Mouse (Mus musculus) limb, embryonic 11.5 days (tissue): ENCODE results near the gene Mogs. TPM values are rescaled to one million over a fixed set of nuclear protein-coding genes. Genes with fewer than 3 reads are reported as not detected.

Experiments used
- ATAC-seq: fragments of 200-750 bp; cut with Nextera tagmentation; 2 replicates; pipeline ENCODE4 v1.8.0; 2017; ENCODE audit warnings: low read depth; ENCODE audit not compliant: insufficient number of reproducible peaks, low FRiP score, low TSS enrichment
- DNase-seq: peaks from one replicate; pipeline ENCODE4 v3.0.0-alpha.2; 2015; ENCODE audit warnings: low spot score
- H3K27ac ChIP-seq: fragments of 300-500 bp; sonication (generic); replicated peaks from 2 replicates; pipeline ENCODE4 v1.5.1; 2014; ENCODE audit warnings: low read depth, mild to moderate bottlenecking, low read length
- H3K27me3 ChIP-seq: fragments of 300-500 bp; sonication (generic); 2 replicates; pipeline ENCODE4 v1.6.1; 2014; ENCODE audit warnings: mild to moderate bottlenecking, low read length, mixed read lengths; ENCODE audit not compliant: control insufficient read depth, insufficient read depth
- H3K36me3 ChIP-seq: fragments of 300-500 bp; sonication (generic); 2 replicates; pipeline ENCODE4 v1.6.1; 2014; ENCODE audit warnings: mild to moderate bottlenecking, low read length, moderate library complexity, mixed read lengths; ENCODE audit not compliant: control insufficient read depth, insufficient read depth
- H3K4me1 ChIP-seq: fragments of 300-500 bp; sonication (generic); 2 replicates; pipeline ENCODE4 v1.6.1; 2014; ENCODE audit warnings: low read length, mixed read lengths; ENCODE audit not compliant: control insufficient read depth, insufficient read depth
- H3K4me2 ChIP-seq: fragments of 300-500 bp; sonication (generic); 2 replicates; pipeline ENCODE4 v1.6.1; 2014; ENCODE audit warnings: low read depth, mild to moderate bottlenecking, moderate library complexity; ENCODE audit not compliant: severe bottlenecking
- H3K4me3 ChIP-seq: fragments of 300-500 bp; sonication (generic); 2 replicates; pipeline ENCODE4 v1.5.1; 2014; ENCODE audit warnings: low read depth, low read length
- H3K9ac ChIP-seq: fragments of 300-500 bp; sonication (generic); 2 replicates; pipeline ENCODE4 v1.6.1; 2014; ENCODE audit warnings: mild to moderate bottlenecking, low read length
- H3K9me3 ChIP-seq: fragments of 300-500 bp; sonication (generic); 2 replicates; pipeline ENCODE4 v1.6.1; 2016; ENCODE audit warnings: low read length; ENCODE audit not compliant: control insufficient read depth
- WGBS: fragments of 180-500 bp; shearing (Covaris S2); extraction: QIAGEN DNeasy Blood & Tissue Kit; methylation state at CpG from one replicate; pipeline ENCODE4 v1.1.7; 2014; 5-methylcytosine and 5-hydroxymethylcytosine counted together
- polyA plus RNA-seq: library from polyadenylated mRNA; unstranded; fragments of >200 nt; fragmentation: Nextera tagmentation; extraction: Ambion mirVana; gene quantifications from 2 replicates; pipeline ENCODE4 v1.2.1, GENCODE M21; 2014

The Mogs gene
- 34.7 and 42.1 TPM in 2 replicates for polyA plus RNA-seq

DNA sequence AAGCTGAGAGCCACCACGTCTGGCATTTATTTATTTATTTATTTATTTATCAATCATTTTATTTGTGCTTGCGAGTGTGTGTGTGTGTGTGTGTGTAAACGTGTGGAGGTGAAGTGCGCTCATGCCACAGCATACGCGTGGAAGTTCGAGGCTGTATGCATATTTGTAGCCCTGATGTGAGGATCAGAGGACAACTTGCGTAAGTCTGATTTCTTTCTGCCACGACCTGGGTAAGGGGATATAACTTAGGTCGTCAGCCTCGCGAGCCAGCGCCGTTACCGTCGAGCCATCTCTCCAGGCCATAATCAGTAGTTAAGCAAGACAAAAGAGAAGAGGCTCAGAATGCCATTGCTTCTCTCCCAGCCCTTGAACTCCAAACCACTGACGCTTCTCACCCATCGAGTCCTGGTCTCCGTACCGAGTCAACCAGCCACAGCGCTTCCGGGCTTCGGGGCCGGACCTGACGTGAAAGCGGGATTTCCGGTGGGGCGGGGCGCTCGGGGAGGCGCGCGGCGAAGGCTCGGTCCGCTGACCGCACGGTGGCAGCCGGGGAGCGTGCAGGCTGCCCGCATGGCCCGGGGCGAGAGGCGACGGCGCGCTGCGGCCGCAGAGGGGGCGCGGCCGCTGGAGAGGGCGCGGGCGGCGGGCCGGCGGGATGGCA lies at the start of gene Mogs:
Gene Mogs, plus strand, starts transcription at position 486 of the 661 bp plus-strand sequence.
- Histone ChIP-seq H3K36me3 (peaks cover 14% of the 10 kb centered on the region), H3K9me3 (no peaks in the 10 kb centered on the region), H3K27ac (peak within 1 kb of the TSS; percentile 70), H3K4me1 (peaks cover 12% of the 10 kb centered on the region; the same call in 1 of the 2 replicates), H3K27me3 (no peaks in the 10 kb centered on the region), H3K4me3 (peak within 1 kb of the TSS; percentile 86), H3K4me2 (peak within 1 kb of the TSS; percentile 89), H3K9ac (peak within 1 kb of the TSS; percentile 80)
- WGBS: under 1% methylated on average over 44 of the region's 58 CpGs
- peak; percentile 81 for ATAC-seq
- DNase-seq: peak; percentile 95

DNA sequence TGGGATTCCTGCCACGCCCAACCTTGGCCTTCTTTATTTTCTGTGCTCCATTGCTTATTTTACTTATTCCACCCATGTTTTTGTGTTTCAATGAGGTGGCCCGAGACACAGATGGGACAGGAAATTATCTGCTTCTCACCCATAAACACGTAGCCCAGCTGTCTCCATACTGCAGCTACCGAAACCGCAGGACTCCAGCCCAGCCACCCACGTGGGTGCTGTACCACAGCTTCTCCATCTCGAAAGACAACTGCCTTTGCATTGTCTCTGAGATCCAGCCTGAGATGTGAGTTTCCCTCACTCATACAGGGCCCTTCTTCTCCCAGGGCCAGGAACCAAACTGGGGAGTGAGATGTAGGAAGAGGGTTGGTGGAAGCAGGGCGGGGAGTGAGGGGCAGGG lies 49.3 kb upstream of the Mogs start:
- DNase-seq (no peak), ATAC-seq (no peak)
- 41% methylated on average over 8 of the region's 8 CpGs for WGBS
- Histone ChIP-seq H3K9ac (no peak overlapping the region), H3K27me3 (peaks cover 87% of the 10 kb centered on the region), H3K4me3 (no peak overlapping the region), H3K9me3 (no peaks in the 10 kb centered on the region), H3K4me1 (peaks cover 13% of the 10 kb centered on the region), H3K36me3 (no peaks in the 10 kb centered on the region), H3K4me2 (no peak overlapping the region), H3K27ac (no peak overlapping the region)

DNA sequence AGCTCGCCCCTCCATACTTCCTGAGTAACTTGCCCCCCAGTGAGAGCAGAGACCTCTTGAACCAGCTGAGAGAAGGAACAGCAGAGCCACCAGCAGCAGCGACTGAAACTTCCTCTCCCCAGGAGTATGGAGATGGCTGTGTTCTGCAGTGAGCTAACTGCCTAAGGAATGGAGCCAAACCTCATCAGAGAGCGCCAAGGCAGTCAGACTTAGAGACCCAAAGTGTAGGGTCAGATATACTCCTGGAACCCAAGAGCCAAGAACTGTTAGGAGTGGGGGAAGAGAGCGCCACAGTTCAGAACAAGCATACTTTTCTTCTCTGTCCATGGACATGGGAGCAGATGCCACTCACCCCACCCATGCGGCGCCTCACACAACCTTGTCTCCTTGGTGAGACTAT lies 48.9 kb upstream of the Mogs start:
- H3K9me3 ChIP-seq: no peaks in the 10 kb centered on the region
- no peak overlapping the region for H3K4me3 ChIP-seq
- peaks cover 17% of the 10 kb centered on the region for H3K4me1 ChIP-seq
- no peak for ATAC-seq
- WGBS: 25% methylated on average over 6 of the region's 6 CpGs
- no peak overlapping the region for H3K9ac ChIP-seq
- no peaks in the 10 kb centered on the region for H3K36me3 ChIP-seq
- H3K4me2 ChIP-seq: no peak overlapping the region
- peaks cover 89% of the 10 kb centered on the region for H3K27me3 ChIP-seq
- H3K27ac ChIP-seq: no peak overlapping the region
- no peak for DNase-seq

DNA sequence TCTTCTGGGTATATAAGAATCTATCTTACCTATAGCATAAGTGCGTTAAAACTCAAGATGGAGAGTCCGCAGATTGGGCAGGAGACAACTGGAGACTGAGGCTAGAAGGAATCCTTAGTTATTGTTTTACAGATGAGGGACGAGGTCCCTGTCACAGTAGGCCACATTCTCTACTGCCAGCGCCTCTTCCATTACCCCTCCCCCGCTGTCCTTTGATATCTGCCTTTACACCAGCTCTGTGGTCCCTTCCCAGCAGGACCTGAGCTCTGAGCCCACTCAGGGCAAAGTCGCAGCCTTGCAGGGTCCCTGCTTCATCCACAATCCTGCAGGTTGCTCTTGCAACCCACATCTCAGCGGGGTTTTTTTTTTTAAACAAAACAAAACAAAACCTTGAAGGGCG lies 47.1 kb upstream of the Mogs start:
- Histone ChIP-seq H3K4me2 (no peak overlapping the region), H3K27me3 (peaks cover 96% of the 10 kb centered on the region), H3K4me1 (peaks cover 19% of the 10 kb centered on the region), H3K9me3 (no peaks in the 10 kb centered on the region), H3K27ac (no peak overlapping the region), H3K36me3 (no peaks in the 10 kb centered on the region), H3K4me3 (no peak overlapping the region), H3K9ac (no peak overlapping the region)
- 4% methylated on average over 8 of the region's 8 CpGs for WGBS
- DNase-seq (no peak), ATAC-seq (no peak)

DNA sequence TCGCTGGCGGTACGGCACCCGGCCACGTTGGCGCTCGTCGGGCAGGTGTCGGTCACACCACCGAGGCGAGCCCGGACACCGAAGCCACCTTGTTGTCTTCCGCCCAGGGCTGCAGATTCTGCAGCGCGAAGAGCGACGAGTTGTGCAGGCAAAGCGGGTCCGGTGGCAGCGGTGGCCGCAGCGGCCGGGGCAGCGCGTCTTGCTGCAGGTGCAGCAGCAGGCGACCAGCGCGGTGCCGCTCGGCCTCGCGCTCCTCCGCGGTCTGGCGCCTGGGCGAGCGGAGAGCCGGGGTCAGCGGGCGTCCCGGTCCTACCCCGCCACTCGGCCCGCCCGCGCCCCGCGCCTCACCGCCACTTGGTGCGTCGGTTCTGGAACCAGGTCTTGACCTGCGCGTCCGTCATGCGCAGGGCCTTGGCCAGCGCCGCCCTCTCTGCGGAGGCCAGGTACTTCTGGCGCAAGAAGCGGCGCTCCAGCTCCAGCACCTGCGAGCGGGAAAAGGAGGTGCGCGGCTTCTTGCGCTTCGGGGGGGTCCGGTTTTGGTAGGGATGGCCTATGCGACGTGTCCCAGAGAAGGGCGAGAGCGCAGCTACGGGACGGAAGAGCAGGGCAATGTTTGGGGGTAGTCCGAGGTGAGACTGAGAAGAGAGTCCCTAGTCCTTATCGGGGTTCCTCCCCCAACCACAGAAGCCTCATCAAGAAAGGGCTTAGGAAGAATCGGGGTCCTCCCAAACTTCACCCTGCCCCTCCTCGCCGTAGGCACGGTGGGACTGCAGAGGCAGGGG lies 46.4 kb upstream of the Mogs start:
- Histone ChIP-seq H3K4me3 (peak overlapping the region; percentile 15; the same call in 1 of the 2 replicates), H3K9me3 (no peaks in the 10 kb centered on the region), H3K4me2 (peak overlapping the region; percentile 25; the same call in 1 of the 2 replicates), H3K4me1 (peaks cover 19% of the 10 kb centered on the region), H3K36me3 (no peaks in the 10 kb centered on the region), H3K27ac (no peak overlapping the region), H3K27me3 (peaks cover 95% of the 10 kb centered on the region), H3K9ac (no peak overlapping the region)
- WGBS: under 1% methylated on average over 74 of the region's 81 CpGs
- ATAC-seq (no peak), DNase-seq (peak; percentile 55)

DNA sequence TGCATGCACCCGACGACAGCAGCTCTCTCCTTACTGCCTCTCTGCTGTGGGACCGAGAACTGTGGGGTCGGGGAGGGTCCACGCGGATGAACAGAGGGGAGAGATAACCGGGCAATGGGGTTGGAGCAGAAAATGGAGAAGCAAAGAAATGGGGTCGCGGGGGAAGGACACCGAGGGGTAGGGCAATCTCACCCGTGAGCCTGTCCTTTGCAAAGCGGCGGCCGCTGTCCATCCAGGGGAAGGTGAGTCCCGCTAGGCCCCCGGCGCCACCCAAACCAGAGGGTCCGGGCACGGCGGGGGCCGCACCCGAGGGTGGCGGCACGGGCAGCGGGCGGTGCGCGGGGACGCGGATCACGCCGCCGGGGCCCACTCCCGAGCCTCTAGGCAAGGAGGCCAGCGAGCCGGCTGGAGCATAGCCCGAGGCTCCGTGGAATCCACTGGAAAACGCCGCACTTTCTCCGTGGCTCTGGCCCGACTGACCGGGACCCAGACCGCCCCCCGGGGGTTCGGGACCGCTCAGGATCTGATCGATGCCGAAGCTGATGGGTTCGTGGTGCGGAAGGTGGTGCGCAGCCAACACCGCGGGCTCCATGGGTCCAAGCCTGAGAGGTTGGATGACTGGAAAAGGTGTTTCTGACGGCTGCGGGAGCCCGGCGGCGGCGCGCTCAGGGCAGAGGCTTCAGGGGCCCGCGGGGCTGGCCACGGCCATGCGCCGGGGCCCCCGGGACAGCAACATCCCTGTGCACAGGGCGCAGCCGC lies 45.6 kb upstream of the Mogs start:
- peak; percentile 73 for DNase-seq
- no peak overlapping the region for H3K27ac ChIP-seq
- H3K36me3 ChIP-seq: no peaks in the 10 kb centered on the region
- H3K9ac ChIP-seq: no peak overlapping the region
- peaks cover 19% of the 10 kb centered on the region for H3K4me1 ChIP-seq
- ATAC-seq: no peak
- peak overlapping the region; percentile 39 for H3K4me2 ChIP-seq
- WGBS: 1% methylated on average over 66 of the region's 69 CpGs
- H3K27me3 ChIP-seq: peaks cover 96% of the 10 kb centered on the region
- H3K9me3 ChIP-seq: no peaks in the 10 kb centered on the region
- H3K4me3 ChIP-seq: peak overlapping the region; percentile 27; the same call in 1 of the 2 replicates

DNA sequence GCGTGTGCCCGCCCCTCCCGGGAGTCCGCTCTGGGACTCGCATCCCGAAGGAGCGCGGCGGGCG lies 45.2 kb upstream of the Mogs start, which contains the start of gene Tlx2:
Gene Tlx2, minus strand, starts transcription at position 47 of the 64 bp plus-strand sequence.
- peaks cover 19% of the 10 kb centered on the region for H3K4me1 ChIP-seq

DNA sequence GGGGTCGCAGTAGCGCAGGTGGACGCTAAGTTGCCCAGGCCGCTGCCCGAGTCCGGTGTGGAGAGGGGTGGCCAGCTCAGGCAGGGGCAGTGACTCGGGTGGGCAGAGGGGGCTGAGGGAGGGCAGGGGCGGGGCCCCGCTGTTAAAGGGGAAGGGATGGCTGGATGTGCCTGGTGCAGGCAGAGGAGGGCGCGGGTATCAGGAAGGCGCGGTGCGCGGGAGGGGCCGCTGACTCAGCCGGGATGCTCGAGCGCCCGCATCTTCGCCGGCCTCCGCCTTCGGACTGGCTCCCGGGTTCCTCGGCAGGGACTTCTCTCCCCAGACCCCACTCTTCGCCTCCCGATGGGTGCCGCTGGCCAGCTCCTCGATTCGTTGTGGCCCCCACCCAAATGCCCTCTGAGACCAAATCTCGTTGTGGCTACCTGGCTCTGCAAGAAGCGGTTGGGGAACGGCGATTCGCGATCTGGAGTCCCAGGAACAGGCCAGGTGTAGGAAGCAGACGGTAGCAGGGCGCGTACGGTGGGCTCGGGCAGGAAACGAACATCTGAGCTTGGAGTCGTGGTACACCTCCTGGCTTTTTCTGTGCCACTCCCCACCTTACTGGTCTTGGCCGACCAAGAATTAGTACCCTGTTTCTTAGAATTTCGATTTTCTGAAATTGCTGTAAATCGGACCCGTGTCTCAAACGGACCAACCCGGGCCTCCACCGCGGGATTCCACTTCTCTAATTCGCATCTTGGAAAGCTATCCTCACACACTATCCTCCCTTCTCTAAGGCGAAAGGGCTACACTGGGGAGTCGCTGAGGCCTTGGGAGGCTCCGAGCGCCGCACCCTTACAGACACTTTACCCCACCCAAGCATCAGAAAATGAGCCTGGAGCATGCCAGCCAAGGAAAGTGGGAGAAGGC lies 44.7 kb upstream of the Mogs start:
- no peak overlapping the region for H3K9ac ChIP-seq
- H3K27me3 ChIP-seq: peaks cover 88% of the 10 kb centered on the region
- peaks cover 19% of the 10 kb centered on the region for H3K4me1 ChIP-seq
- ATAC-seq (0 out of 2 replicates have a peak, but pooled peaks have one; percentile 29), DNase-seq (peak; percentile 82)
- WGBS: under 1% methylated on average over 58 of the region's 58 CpGs
- H3K27ac ChIP-seq: no peak overlapping the region
- H3K9me3 ChIP-seq: no peaks in the 10 kb centered on the region
- H3K36me3 ChIP-seq: no peaks in the 10 kb centered on the region
- peak overlapping the region; percentile 39 for H3K4me2 ChIP-seq
- H3K4me3 ChIP-seq: peak overlapping the region; percentile 27

More for the DNA sequence above, 45.2 kb upstream of the Mogs start, which contains the start of gene Tlx2:
- H3K9me3 ChIP-seq: no peaks in the 10 kb centered on the region
- peak within 1 kb of the TSS; percentile 27 for H3K4me3 ChIP-seq
- no peaks in the 10 kb centered on the region for H3K36me3 ChIP-seq
- H3K27me3 ChIP-seq: peaks cover 93% of the 10 kb centered on the region
- no peak within 1 kb of the TSS for H3K27ac ChIP-seq
- ATAC-seq: no peak
- peak within 1 kb of the TSS; percentile 39 for H3K4me2 ChIP-seq
- H3K9ac ChIP-seq: no peak within 1 kb of the TSS
- 1% methylated on average over 10 of the region's 10 CpGs for WGBS
- no peak for DNase-seq
